11 mouse cellular contexts compared by ENCODE assay signal in genomic region chr4:128946736-128947135, GRCm38 (mm10).
"Had no signal": no experiment of that assay in that cellular context is flagged by ENCODE, and none has a peak within 500 bp of the region (broad histone marks: within the 10 kb centered on the region; RNA-seq: fewer than 3 reads in every experiment).

No protein-coding gene starts in this region.

- H3K36me3 ChIP-seq: limb, embryonic 15.5 days; liver, embryonic 15.5 days; midbrain, embryonic 13.5 days had no signal

- H3K27ac ChIP-seq: limb, embryonic 12.5 days; limb, embryonic 15.5 days; liver, embryonic 15.5 days; macrophage; midbrain, embryonic 13.5 days had no signal

- DNase-seq: kidney, adult 18-20 months; kidney, adult 9 months; kidney, postnatal 14 days; left cerebral cortex, postnatal 4 days; thymus, postnatal 25 days had no signal

- H3K9me3 ChIP-seq: limb, embryonic 15.5 days; liver, embryonic 15.5 days; midbrain, embryonic 13.5 days had no signal

- H3K4me2 ChIP-seq: limb, embryonic 15.5 days had no signal

- H3K27me3 ChIP-seq: limb, embryonic 12.5 days; limb, embryonic 15.5 days; midbrain, embryonic 13.5 days had no signal

- H3K9ac ChIP-seq: limb, embryonic 12.5 days; limb, embryonic 15.5 days; liver, embryonic 15.5 days; lung, embryonic 14.5 days; midbrain, embryonic 13.5 days had no signal

- H3K4me3 ChIP-seq: limb, embryonic 12.5 days; limb, embryonic 15.5 days; liver, embryonic 15.5 days; midbrain, embryonic 13.5 days had no signal
